Mouse (Mus musculus) small intestine, adult 2 months (tissue): ENCODE measurements around the gene Trappc3.
A peak's percentile ranks its signal among the peaks of the same experiment; 100 is the strongest.

Source experiments
- CTCF ChIP-seq: fragments of 200-500 bp; IDR thresholded peaks from 2 replicates; pipeline ENCODE4 v1.5.1; 2012; ENCODE audit warnings: low read depth, mild to moderate bottlenecking, control low read depth, inconsistent platforms, low read length, moderate library complexity, mixed read lengths; ENCODE audit not compliant: insufficient replicate concordance, insufficient read length; ENCODE audit errors: extremely low read depth
- POLR2A ChIP-seq: fragments of 200-500 bp; IDR thresholded peaks from 2 replicates; pipeline ENCODE4 v1.6.1; 2012; ENCODE audit warnings: low read depth, mild to moderate bottlenecking, control low read depth, inconsistent platforms, low read length, moderate library complexity

GRCm38 (mm10) chr4:126256131-126256791, 5.9 kb upstream of the Trappc3 start, which contains the start of gene Map7d1:
- TF ChIP-seq CTCF = no peak
- peak; percentile 96 for TF ChIP-seq POLR2A
